Mouse (Mus musculus) ES-E14 (cell line): ENCODE data around the gene Dapk3. TPM values are rescaled to one million over a fixed set of nuclear protein-coding genes. Genes with fewer than 3 reads are reported as not detected.

Experiments
- DNase-seq: peaks from one replicate; pipeline ENCODE4 v3.0.0-alpha.2; 2013; ENCODE audit warnings: low read depth, low spot score
- H3K27ac ChIP-seq: 2 replicates; pipeline ENCODE4 v1.5.1; 2012; ENCODE audit warnings: low read depth, mild to moderate bottlenecking, low read length, moderate library complexity, mixed read lengths; ENCODE audit not compliant: poor library complexity, insufficient read depth, severe bottlenecking
- H3K36me3 ChIP-seq: 2 replicates; pipeline ENCODE4 v1.6.1; 2012; ENCODE audit warnings: mild to moderate bottlenecking, low read length, moderate library complexity, mixed read lengths; ENCODE audit not compliant: control insufficient read depth, poor library complexity, insufficient read depth, severe bottlenecking
- H3K4me1 ChIP-seq, 2 experiments: fragments of 150-350 bp in 1 of 2; sonication (generic) in 1 of 2; 2 replicates each; pipeline ENCODE4 v1.6.1; 2012; ENCODE audit warnings: low read length in 2 of 2, mild to moderate bottlenecking in 1 of 2, mixed read lengths in 1 of 2; ENCODE audit not compliant: control insufficient read depth in 2 of 2, insufficient read depth in 2 of 2, poor library complexity in 1 of 2
- H3K4me3 ChIP-seq, 2 experiments: fragments of 150-350 bp in 1 of 2; sonication (generic) in 1 of 2; 2 replicates each; pipeline ENCODE4 v1.5.1; 2012; ENCODE audit warnings: low read length in 2 of 2, low read depth in 1 of 2, mild to moderate bottlenecking in 1 of 2, mixed read lengths in 1 of 2; ENCODE audit not compliant: insufficient read depth in 1 of 2, poor library complexity in 1 of 2, severe bottlenecking in 1 of 2
- H3K9ac ChIP-seq: 2 replicates; pipeline ENCODE4 v1.6.1; 2012; ENCODE audit warnings: low read depth, mild to moderate bottlenecking, low read length, mixed read lengths; ENCODE audit not compliant: poor library complexity, insufficient read depth, severe bottlenecking
- H3K9me3 ChIP-seq: fragments of 150-350 bp; sonication (generic); 2 replicates; pipeline ENCODE4 v1.6.1; 2012; ENCODE audit warnings: low read depth, mild to moderate bottlenecking, low read length; ENCODE audit not compliant: control insufficient read depth, insufficient read depth
- CHD2 ChIP-seq: IDR thresholded peaks from 2 replicates; pipeline ENCODE4 v1.6.1; 2014; ENCODE audit warnings: mild to moderate bottlenecking, low read depth, low read length, inconsistent platforms
- HCFC1 ChIP-seq: IDR thresholded peaks from 2 replicates; pipeline ENCODE4 v1.6.1; 2012; ENCODE audit warnings: low read length, inconsistent platforms, borderline replicate concordance; ENCODE audit not compliant: insufficient read depth
- MAFK ChIP-seq: IDR thresholded peaks from 2 replicates; pipeline ENCODE4 v1.6.1; 2014; ENCODE audit warnings: mild to moderate bottlenecking, low read depth, low read length, inconsistent platforms; ENCODE audit not compliant: insufficient read depth
- ZC3H11A ChIP-seq: IDR thresholded peaks from 2 replicates; pipeline ENCODE4 v1.6.1; 2012; ENCODE audit warnings: low read depth, mild to moderate bottlenecking, inconsistent platforms, low read length, borderline replicate concordance
- ZNF384 ChIP-seq: IDR thresholded peaks from 2 replicates; pipeline ENCODE4 v1.6.1; 2012; ENCODE audit warnings: low read depth, low read length, inconsistent platforms
- in situ Hi-C, 2 experiments: fragments of 600-800 bp; cut with MboI; formaldehyde crosslinking; loops; one replicate each; pipeline ENCODE4 v1.15.1; 2025; ENCODE audit warnings: low sequenced_read_pairs in 2 of 2, inconsistent platforms in 1 of 2; ENCODE audit not compliant: unreplicated experiment in 2 of 2
- total RNA-seq: library from RNA; depleted of rRNA; stranded (reverse); fragments of 300-350 nt; gene quantifications from 2 replicates; pipeline ENCODE4 v1.2.3, GENCODE M21; 2012; rRNA removed

The Dapk3 gene
- total RNA-seq, result 65.1 and 66.4 TPM in 2 replicates

GRCm38 (mm10) chr10:81182336-81183333 is at the start of gene Dapk3:
Dapk3 (plus strand) TSS chr10:81183005.
- H3K36me3 ChIP-seq, result peaks cover 59% of the 10 kb centered on the region
- TF ChIP-seq ZNF384 (no peak), ZC3H11A (no peak), MAFK (no peak), HCFC1 (peak; percentile 59; the same call in 1 of the 2 replicates), CHD2 (peak; percentile 85)
- H3K4me1 ChIP-seq, result peaks cover 0 to 13% of the 10 kb centered on the region in 2 experiments; a peak in 3 of 4 replicates
- peak; percentile 99 for DNase-seq
- H3K9ac ChIP-seq, result peak within 1 kb of the TSS; percentile 96
- peak within 1 kb of the TSS; percentile 58 to 85 for H3K4me3 ChIP-seq
- no peaks in the 10 kb centered on the region for H3K9me3 ChIP-seq
- H3K27ac ChIP-seq, result peak within 1 kb of the TSS; percentile 91
- in situ Hi-C loops, result no loop called here

- Histone ChIP-seq H3K9ac (no peak overlapping the region; the same call in 1 of the 2 replicates), H3K36me3 (no peaks in the 10 kb centered on the region), H3K27ac (no peak overlapping the region), H3K4me3 (peak overlapping the region; percentile 86 to 96), H3K4me1 (peaks cover 0 to 20% of the 10 kb centered on the region in 2 experiments; a peak in 3 of 4 replicates), H3K9me3 (no peaks in the 10 kb centered on the region)
- DNase-seq, result no peak
- TF ChIP-seq HCFC1 (no peak), CHD2 (no peak), MAFK (no peak), ZNF384 (no peak)
- in situ Hi-C loops, result no loop called here
Observed at GRCm38 (mm10) chr10:81134181-81134587, 48.6 kb upstream of the Dapk3 start.

GRCm38 (mm10) chr10:81134966-81135681 is 47.7 kb upstream of the Dapk3 start, which contains the start of gene Zbtb7a:
Zbtb7a (plus strand) TSS chr10:81135220.
- peak within 1 kb of the TSS; percentile 86 to 96 for H3K4me3 ChIP-seq
- H3K9ac ChIP-seq, result peak within 1 kb of the TSS; percentile 91
- peaks cover 0 to 21% of the 10 kb centered on the region in 2 experiments; a peak in 3 of 4 replicates for H3K4me1 ChIP-seq
- in situ Hi-C loops, result no loop called here
- H3K9me3 ChIP-seq, result no peaks in the 10 kb centered on the region
- no peaks in the 10 kb centered on the region for H3K36me3 ChIP-seq
- no peak for TF ChIP-seq ZNF384
- no peak for TF ChIP-seq MAFK
- no peak for TF ChIP-seq ZC3H11A
- no peak for TF ChIP-seq CHD2
- TF ChIP-seq HCFC1, result no peak
- H3K27ac ChIP-seq, result peak within 1 kb of the TSS; percentile 86; the same call in 1 of the 2 replicates
- no peak for DNase-seq

GRCm38 (mm10) chr10:81135831-81136705 is 46.7 kb upstream of the Dapk3 start:
- peaks cover 0 to 21% of the 10 kb centered on the region in 2 experiments; a peak in 3 of 4 replicates for H3K4me1 ChIP-seq
- no peak for DNase-seq
- peak overlapping the region; percentile 91 for H3K9ac ChIP-seq
- H3K27ac ChIP-seq, result peak overlapping the region; percentile 86
- H3K4me3 ChIP-seq, result peak overlapping the region; percentile 86 to 96
- in situ Hi-C loops, result no loop called here
- H3K9me3 ChIP-seq, result no peaks in the 10 kb centered on the region
- H3K36me3 ChIP-seq, result no peaks in the 10 kb centered on the region
- no peak for TF ChIP-seq CHD2
- TF ChIP-seq ZNF384, result no peak
- TF ChIP-seq MAFK, result no peak
- TF ChIP-seq ZC3H11A, result no peak
- TF ChIP-seq HCFC1, result no peak
